Mouse (Mus musculus) erythroblast, embryonic 14.5 days (primary cell): ENCODE results near the gene Mark1. TPM values are rescaled to one million over a fixed set of nuclear protein-coding genes. Genes with fewer than 3 reads are reported as not detected.

ENCODE experiments used
- H3K27me3 ChIP-seq: 2 replicates; pipeline ENCODE4 v1.6.1; 2012; ENCODE audit warnings: inconsistent platforms; ENCODE audit not compliant: control insufficient read depth
- H3K36me3 ChIP-seq: 2 replicates; pipeline ENCODE4 v1.6.1; 2012; ENCODE audit warnings: mild to moderate bottlenecking, inconsistent platforms; ENCODE audit not compliant: control insufficient read depth
- H3K4me1 ChIP-seq: 2 replicates; pipeline ENCODE4 v1.6.1; 2012; ENCODE audit warnings: inconsistent platforms; ENCODE audit not compliant: control insufficient read depth
- H3K4me3 ChIP-seq: replicated peaks from 2 replicates; pipeline ENCODE3; 2012; ENCODE audit warnings: moderate library complexity, mild to moderate bottlenecking, inconsistent platforms
- H3K9me3 ChIP-seq: 2 replicates; pipeline ENCODE4 v1.6.1; 2012; ENCODE audit warnings: low read length, inconsistent platforms, mixed read lengths; ENCODE audit not compliant: control insufficient read depth
- GATA1 ChIP-seq: IDR thresholded peaks from 2 replicates; pipeline ENCODE4 v1.6.1; 2012; ENCODE audit warnings: low read length, inconsistent platforms, mixed read lengths
- TAL1 ChIP-seq: IDR thresholded peaks from 3 replicates; pipeline ENCODE4 v1.6.1; 2012; ENCODE audit warnings: low read length, inconsistent platforms, mixed read lengths
- polyA plus RNA-seq: library from polyadenylated mRNA; stranded (reverse); fragments of >175 nt; gene quantifications from 2 replicates; pipeline ENCODE4 v1.2.3, GENCODE M21; 2012

Mark1 gene
- polyA plus RNA-seq, 1 experiment: not detected

DNA sequence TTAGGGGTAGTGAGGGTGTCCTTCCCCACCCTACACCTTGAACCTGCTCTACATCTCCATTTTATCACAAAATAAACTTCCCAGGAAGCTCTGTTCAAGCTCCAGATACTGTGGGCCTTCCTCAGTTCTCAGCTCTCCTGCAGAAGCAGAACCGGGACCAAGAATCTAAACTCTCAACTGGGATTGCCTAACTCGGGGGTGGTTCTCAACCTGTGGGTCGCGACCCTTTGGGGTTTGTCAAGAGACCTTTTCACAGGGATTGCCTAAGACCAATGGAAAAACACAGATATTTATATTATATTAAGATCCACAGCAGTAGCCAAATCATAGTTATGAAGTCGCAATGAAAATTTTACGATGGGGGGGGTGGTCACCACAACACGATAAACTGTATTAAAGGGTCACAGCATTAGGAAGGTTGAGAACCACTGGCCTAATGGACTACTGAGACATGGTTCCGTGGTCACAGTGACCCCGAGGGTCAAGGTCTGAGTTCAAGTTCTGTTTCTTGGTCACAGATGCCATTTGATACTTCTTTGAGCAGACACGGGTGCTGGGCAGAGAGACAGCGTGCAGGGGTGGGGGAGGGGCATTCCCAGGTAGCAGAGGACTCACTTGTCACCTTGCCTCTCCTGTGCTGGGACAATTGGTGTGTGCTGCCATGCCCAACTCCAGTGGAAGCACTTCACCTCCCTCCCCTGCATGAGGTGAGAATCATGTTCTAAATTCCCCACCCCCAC lies 128.6 kb downstream of the Mark1 start:
- Histone ChIP-seq H3K4me1 (no peaks in the 10 kb centered on the region), H3K27me3 (no peaks in the 10 kb centered on the region), H3K9me3 (no peaks in the 10 kb centered on the region), H3K4me3 (no peak overlapping the region), H3K36me3 (no peaks in the 10 kb centered on the region; the same call in 1 of the 2 replicates)
- TF ChIP-seq TAL1 (no peak), GATA1 (no peak)

DNA sequence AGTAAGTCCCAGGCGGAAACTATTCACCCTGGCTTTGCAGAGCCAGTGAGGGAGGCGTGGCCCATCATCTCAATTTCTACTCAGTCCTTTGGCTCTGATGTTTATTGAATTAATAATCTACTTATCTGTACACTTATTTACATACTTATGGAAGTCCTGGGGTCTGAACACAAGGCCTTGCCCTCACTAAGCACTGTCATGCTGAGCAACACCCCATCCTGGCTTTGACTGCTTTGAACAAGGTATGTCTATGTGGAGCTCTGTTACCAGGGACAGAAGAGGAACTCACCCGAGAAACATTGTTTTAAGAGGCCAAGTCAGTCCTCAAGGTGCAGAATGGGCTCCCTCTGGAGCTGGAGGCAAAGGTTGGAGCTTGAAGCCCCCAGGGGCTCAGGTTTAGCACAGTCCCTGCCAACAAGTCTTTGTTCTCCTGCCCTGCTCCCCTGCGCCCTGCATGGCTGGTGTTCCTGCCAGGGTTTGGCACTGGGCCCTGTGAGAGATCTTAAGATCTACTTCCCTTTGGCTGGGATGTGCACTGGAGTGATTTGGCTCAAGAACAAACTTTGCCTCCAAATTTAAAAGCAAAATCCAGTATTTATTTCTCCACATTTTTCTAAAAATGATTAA lies 129.3 kb downstream of the Mark1 start:
- Histone ChIP-seq H3K4me1 (no peaks in the 10 kb centered on the region), H3K27me3 (no peaks in the 10 kb centered on the region), H3K36me3 (no peaks in the 10 kb centered on the region; the same call in 1 of the 2 replicates), H3K4me3 (no peak overlapping the region), H3K9me3 (no peaks in the 10 kb centered on the region)
- TF ChIP-seq TAL1 (no peak), GATA1 (no peak)

DNA sequence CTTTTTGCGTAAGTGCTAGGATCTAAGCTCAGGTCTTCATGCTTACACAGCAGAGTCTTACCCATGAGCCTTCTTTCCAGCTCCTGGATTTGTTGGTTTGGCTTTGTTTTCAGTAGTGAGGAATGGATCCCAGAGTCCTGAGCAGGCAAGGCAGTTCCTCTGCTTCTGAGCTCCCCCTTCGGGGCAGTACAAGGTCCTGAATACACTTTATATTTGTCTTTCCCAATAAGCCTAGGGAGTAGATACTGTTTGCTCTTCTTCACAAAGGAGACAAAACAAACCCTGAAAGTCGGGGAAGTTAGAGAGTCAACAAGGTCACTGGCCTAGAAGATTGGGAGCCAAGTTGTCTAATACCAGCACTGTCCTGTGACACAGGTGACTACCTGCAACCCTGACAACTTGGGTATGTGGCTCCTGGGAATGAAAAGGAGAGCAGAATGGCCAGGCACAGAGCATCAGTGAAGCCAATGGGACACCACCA lies 131.7 kb downstream of the Mark1 start:
- Histone ChIP-seq H3K4me3 (no peak overlapping the region), H3K4me1 (no peaks in the 10 kb centered on the region), H3K9me3 (no peaks in the 10 kb centered on the region), H3K27me3 (no peaks in the 10 kb centered on the region), H3K36me3 (no peaks in the 10 kb centered on the region; the same call in 1 of the 2 replicates)
- TF ChIP-seq TAL1: no peak
- no peak for TF ChIP-seq GATA1

DNA sequence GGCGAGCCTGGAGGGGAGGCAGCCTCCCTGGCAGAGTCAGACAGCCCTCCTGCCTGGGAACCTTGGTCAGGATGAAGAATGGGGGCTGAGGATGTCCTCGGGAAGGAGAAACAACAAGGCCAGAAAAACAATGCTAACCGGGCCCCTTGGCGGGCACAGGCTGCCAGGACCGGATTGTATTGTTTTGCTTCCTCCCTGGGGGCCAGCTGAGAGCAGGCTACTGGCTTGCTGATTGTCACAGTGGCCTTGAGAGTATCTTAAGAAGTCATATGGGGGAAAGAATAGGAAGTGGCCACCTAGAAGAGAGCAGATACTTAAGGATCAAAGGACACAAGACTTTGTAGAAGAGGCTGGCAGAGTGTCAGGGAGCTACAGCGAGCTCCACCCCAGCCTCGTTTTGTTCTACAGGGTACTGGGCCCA lies 135.0 kb downstream of the Mark1 start:
- Histone ChIP-seq H3K36me3 (no peaks in the 10 kb centered on the region), H3K27me3 (no peaks in the 10 kb centered on the region), H3K9me3 (no peaks in the 10 kb centered on the region), H3K4me1 (no peaks in the 10 kb centered on the region), H3K4me3 (no peak overlapping the region)
- TF ChIP-seq GATA1 (no peak), TAL1 (no peak)

DNA sequence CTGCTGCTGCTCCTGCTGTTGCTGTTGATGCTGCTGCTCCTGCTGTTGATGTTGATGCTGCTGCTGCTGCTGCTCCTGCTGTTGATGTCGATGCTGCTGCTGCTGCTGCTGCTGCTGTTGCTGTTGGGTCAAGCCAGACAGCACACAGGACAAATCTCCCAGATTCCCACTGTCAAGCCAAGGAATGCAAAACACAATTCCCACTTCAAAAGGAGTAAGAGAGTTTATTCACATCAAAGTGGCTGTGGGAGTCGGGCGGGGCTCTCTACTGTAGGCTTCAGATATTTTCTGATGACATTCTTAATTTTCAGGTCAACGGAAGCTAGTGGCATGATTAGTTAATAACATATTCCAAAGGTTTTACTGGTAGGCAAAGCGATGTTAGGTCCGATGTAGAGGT lies 136.7 kb downstream of the Mark1 start:
- H3K4me1 ChIP-seq: no peaks in the 10 kb centered on the region; the same call in 1 of the 2 replicates
- H3K9me3 ChIP-seq: no peaks in the 10 kb centered on the region
- H3K27me3 ChIP-seq: no peaks in the 10 kb centered on the region
- TF ChIP-seq GATA1: no peak
- TF ChIP-seq TAL1: no peak
- no peaks in the 10 kb centered on the region for H3K36me3 ChIP-seq
- no peak overlapping the region for H3K4me3 ChIP-seq

DNA sequence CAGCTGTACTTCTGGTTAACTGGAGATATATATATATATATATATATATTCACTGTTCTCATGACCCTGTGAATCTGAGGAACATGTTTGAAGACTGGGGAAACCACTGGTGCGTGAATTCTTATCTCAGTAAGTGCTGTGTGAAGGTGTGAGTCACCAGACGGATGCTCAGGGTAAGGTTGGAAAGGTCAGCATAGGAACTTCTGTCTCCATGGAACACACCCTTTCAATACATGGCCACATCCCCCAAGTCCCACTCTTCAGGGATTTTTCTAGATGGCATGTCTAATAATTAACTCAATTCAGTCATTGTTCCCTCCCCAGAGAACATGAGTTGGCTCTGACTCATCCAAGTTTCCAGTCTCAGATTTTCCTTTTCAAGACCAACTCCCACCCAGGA lies 137.8 kb downstream of the Mark1 start:
- Histone ChIP-seq H3K9me3 (no peaks in the 10 kb centered on the region), H3K36me3 (no peaks in the 10 kb centered on the region), H3K4me1 (no peaks in the 10 kb centered on the region; the same call in 1 of the 2 replicates), H3K4me3 (no peak overlapping the region), H3K27me3 (no peaks in the 10 kb centered on the region)
- TF ChIP-seq GATA1 (no peak), TAL1 (no peak)

DNA sequence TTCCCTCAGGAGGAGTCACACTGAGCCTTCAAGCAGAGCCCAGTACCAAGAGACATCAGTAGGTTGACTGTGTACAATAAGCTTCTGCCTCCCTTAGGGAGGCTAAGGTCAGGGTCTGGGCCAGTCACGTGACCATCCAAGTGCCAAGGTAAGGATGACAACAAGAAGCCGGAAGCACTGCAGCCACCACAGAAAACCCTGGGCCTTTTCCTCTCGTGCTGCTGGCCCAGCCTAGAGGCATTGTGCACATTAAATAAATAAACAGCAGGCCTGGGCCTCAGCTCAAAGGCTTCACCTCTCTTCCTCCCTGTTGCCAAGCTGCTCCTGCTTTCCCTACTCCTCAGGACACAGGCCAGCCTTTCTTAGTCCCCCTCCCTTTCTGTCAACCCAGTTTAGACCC lies 139.1 kb downstream of the Mark1 start:
- TF ChIP-seq GATA1 (no peak), TAL1 (no peak)
- H3K36me3 ChIP-seq: no peaks in the 10 kb centered on the region
- H3K27me3 ChIP-seq: no peaks in the 10 kb centered on the region
- H3K9me3 ChIP-seq: no peaks in the 10 kb centered on the region
- no peak overlapping the region for H3K4me3 ChIP-seq
- no peaks in the 10 kb centered on the region; the same call in 1 of the 2 replicates for H3K4me1 ChIP-seq

DNA sequence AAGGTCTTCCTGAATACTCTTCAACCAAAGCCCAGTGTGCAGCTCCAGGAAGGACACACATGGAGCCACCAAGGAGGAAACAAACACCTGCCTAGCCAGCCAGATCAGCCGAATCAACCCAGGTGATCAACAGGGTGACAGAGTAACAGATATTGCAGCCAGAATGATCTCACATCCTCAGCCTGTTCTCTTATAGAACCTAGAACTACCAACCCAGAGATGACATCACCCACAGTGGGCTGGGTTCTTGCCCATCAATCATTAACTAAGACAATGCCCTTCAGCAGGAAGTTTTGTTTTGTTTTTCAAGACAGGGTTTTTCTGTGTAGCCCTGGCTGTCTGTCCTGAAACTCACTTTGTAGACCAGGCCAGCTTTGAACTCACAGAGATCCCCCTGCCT lies 141.1 kb downstream of the Mark1 start:
- TF ChIP-seq TAL1: no peak
- no peak for TF ChIP-seq GATA1
- no peaks in the 10 kb centered on the region for H3K36me3 ChIP-seq
- no peaks in the 10 kb centered on the region for H3K9me3 ChIP-seq
- peaks cover 4% of the 10 kb centered on the region for H3K4me1 ChIP-seq
- no peaks in the 10 kb centered on the region for H3K27me3 ChIP-seq
- H3K4me3 ChIP-seq: no peak overlapping the region

DNA sequence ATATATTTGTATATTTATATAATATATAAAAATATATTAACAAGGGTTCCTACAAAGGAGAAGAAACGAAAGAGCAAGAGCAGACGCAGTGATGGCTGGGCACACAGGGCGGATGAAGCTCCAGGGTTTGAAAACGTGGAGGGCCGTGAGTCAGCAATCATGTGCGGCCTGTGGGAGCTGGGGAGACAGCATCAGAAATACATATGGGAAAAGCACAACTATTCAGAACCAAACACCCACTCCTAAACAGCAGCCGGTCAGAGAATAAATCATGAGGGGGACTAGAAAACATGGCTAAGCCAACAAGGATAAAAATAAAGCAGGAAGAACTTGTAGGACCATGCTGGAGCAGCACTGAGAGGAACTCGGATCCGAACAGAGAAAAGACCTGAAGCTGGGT lies 142.2 kb downstream of the Mark1 start:
- peaks cover 13% of the 10 kb centered on the region for H3K4me1 ChIP-seq
- TF ChIP-seq TAL1: no peak
- no peak for TF ChIP-seq GATA1
- no peak overlapping the region for H3K4me3 ChIP-seq
- H3K9me3 ChIP-seq: no peaks in the 10 kb centered on the region
- no peaks in the 10 kb centered on the region for H3K27me3 ChIP-seq
- H3K36me3 ChIP-seq: no peaks in the 10 kb centered on the region
